Mouse (Mus musculus): ENCODE results near the gene Mtmr3. TPM values are rescaled to one million over a fixed set of nuclear protein-coding genes. Genes with fewer than 3 reads are reported as not detected.

Gene Mtmr3
- polyA plus RNA-seq, 1 experiment from 2014 or later: 42.0 TPM

DNA sequence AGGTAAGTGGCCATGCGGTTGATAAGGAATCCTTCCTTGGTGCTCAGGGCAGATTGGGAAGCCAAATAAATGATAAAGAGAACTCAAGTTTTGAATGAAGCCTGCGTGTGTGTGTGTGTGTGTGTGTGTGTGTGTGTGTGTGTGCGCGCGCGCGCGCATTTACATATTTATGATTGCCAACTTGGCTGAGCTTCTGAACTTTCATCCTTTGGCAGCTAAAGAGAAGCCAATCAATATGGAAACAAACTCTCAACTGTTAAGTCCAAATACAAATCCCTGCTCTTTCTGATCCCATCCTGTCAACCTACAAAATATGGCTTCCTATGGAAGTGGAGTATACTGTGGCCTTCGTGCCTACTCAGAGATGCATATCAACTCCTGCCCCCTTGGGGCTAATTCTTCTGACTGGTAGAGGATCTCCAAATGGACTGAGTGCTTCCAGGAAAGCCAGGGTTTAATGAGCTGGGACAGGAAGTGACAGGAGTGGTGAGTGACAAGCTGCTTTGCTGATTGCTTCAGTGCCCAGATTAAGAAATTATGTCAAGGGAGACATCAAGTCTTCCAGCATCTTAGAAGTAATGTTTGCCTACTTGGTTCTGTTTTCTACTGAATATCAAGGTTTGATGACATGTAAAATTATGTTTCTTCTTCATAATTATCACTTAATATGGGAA, 148.3 kb downstream of the Mtmr3 start:
- Histone ChIP-seq H3K9ac (no peak overlapping the region), H3K4me3 (no peak overlapping the region), H3K27me3 (replicated peaks) (no peaks in the 10 kb centered on the region), H3K9me3 (no peaks in the 10 kb centered on the region), H3K27ac (no peak overlapping the region), H3K4me2 (replicated peaks) (no peak overlapping the region), H3K4me1 (no peaks in the 10 kb centered on the region), H3K36me3 (no peaks in the 10 kb centered on the region)
- no peak for ATAC-seq (ENCODE audit: low FRiP score, low read depth)
- 94% methylated on average over 9 of the region's 9 CpGs for WGBS

DNA sequence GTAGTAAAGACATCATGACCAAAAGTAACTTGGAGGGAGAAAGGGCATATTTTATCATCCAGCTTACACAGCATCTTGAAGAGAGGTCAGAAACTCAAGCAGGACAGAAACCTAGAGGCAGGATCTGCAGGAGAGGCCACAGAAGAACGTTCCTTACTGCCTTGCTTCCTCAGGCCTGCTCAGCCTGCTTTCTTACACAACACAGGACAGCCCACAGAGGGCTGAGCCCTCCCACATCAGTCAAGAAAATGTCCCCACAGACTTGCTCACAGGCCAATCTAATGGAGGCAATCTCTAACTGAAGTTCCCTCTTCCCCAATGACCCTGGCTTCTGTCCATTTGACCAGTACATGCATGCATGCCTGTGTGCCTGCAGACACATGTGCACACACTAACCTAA, 152.4 kb downstream of the Mtmr3 start:
- Histone ChIP-seq H3K36me3 (no peaks in the 10 kb centered on the region), H3K27me3 (replicated peaks) (no peaks in the 10 kb centered on the region), H3K9me3 (no peaks in the 10 kb centered on the region), H3K4me1 (peaks cover 4% of the 10 kb centered on the region; the same call in 1 of the 2 replicates), H3K4me3 (no peak overlapping the region), H3K9ac (no peak overlapping the region), H3K4me2 (replicated peaks) (no peak overlapping the region), H3K27ac (no peak overlapping the region)
- WGBS: 43% methylated on average over 1 of the region's 1 CpGs
- ATAC-seq (ENCODE audit: low FRiP score, low read depth): no peak

DNA sequence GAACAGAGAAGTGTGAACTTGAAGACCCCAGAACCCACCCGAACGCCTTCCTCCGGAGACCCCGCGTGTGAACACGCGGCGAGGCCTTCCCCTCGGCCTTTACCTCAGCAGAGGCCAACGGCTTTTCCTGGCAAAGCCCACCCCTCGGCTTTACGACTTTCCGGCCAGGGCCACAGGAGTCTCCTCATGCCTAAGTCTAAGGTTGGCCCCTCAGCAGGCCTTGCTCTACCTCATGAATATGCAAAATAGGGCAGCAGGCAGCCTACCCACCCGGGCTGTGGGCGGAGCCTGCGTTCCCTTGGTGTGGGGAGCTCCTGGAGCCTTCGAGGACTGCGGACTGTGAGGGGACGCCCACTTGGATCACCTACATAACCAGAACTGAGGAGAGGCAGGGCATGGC, 153.7 kb downstream of the Mtmr3 start, which contains the start of gene Hormad2:
Gene Hormad2, minus strand, starts transcription at position 128 of the 400 bp plus-strand sequence.
- no peak for ATAC-seq (ENCODE audit: low FRiP score, low read depth)
- H3K27ac ChIP-seq: no peak within 1 kb of the TSS
- H3K4me3 ChIP-seq: no peak within 1 kb of the TSS
- H3K4me1 ChIP-seq: peaks cover 4% of the 10 kb centered on the region; the same call in 1 of the 2 replicates
- no peaks in the 10 kb centered on the region for H3K36me3 ChIP-seq
- H3K9ac ChIP-seq: no peak within 1 kb of the TSS
- no peaks in the 10 kb centered on the region for H3K9me3 ChIP-seq
- no peaks in the 10 kb centered on the region for H3K27me3 ChIP-seq (replicated peaks)
- whole genome bisulfite sequencing: 59% methylated on average over 19 of the region's 19 CpGs
- H3K4me2 ChIP-seq (replicated peaks): no peak within 1 kb of the TSS; the same call in 1 of the 2 replicates

DNA sequence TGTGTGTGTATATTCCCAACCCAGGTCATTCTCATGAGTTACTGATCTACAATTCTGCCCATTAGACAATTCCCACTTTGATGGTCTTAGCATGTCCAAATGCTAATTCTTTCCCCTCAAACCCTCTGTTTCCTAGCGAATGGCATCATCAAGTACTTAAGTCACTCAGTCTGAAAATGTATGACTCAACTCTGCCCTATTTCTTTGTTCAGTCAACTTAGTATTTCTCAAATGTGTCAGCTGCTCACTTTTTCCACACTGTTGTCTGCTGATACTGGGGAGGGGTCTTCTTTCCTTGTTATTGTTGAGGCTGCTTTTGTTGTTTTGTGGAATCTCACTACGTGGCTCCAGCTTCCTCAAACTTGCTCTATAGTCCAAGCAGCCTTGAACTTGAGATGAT, 156.5 kb downstream of the Mtmr3 start:
- no peak overlapping the region for H3K27ac ChIP-seq
- no peaks in the 10 kb centered on the region for H3K9me3 ChIP-seq
- no peak overlapping the region for H3K4me3 ChIP-seq
- no peak for ATAC-seq (ENCODE audit: low FRiP score, low read depth)
- H3K36me3 ChIP-seq: no peaks in the 10 kb centered on the region
- H3K4me1 ChIP-seq: peaks cover 4% of the 10 kb centered on the region; the same call in 1 of the 2 replicates
- no peaks in the 10 kb centered on the region for H3K27me3 ChIP-seq (replicated peaks)
- H3K9ac ChIP-seq: no peak overlapping the region
- H3K4me2 ChIP-seq (replicated peaks): no peak overlapping the region
- WGBS: 65% methylated on average over 2 of the region's 2 CpGs

DNA sequence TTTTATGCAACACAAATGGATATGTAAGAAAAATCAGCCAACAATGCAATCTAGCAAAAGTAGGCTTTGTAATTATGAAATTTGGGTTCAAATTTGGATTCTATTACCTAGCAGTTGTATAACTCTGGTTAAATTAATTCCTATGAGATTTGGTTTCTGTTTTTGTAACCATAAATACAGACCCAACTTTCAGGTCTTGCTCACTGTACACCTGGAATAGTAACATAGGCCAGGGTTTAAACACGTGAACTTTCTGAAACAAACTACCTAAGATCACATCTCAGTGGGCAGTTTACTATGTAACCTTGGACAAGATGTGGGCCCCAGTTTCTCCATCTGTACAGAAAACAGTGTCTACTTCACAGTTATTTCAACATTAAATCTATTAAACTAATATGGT, 157.3 kb downstream of the Mtmr3 start:
- ATAC-seq (ENCODE audit: low FRiP score, low read depth): no peak
- Histone ChIP-seq H3K27ac (no peak overlapping the region), H3K9ac (no peak overlapping the region), H3K4me1 (peaks cover 4% of the 10 kb centered on the region; the same call in 1 of the 2 replicates), H3K4me3 (no peak overlapping the region), H3K36me3 (no peaks in the 10 kb centered on the region), H3K27me3 (replicated peaks) (no peaks in the 10 kb centered on the region), H3K9me3 (no peaks in the 10 kb centered on the region), H3K4me2 (replicated peaks) (no peak overlapping the region)
- WGBS: 87% methylated on average over 1 of the region's 1 CpGs

DNA sequence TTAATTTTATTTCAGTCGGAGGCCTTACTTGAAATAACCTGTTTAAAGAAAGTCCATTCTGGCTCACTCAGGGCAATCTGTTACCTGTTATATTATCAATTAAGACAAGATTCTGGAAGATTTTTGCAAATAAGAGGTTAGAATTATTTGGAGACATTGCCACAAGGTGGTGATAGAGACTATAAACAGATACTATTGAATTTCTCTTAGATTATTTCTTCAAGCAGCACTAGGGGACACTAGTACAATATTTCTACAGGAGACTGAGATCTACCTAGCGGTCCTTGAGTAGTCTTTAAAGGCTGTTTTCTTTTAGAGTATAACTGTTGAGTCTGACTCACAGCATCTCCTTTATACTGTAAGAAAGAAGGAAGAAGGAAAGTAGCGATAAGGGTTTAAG, 158.0 kb downstream of the Mtmr3 start:
- WGBS: 90% methylated on average over 3 of the region's 3 CpGs
- Histone ChIP-seq H3K36me3 (no peaks in the 10 kb centered on the region), H3K4me3 (no peak overlapping the region), H3K9me3 (no peaks in the 10 kb centered on the region), H3K27me3 (replicated peaks) (no peaks in the 10 kb centered on the region), H3K4me2 (replicated peaks) (no peak overlapping the region), H3K4me1 (peaks cover 4% of the 10 kb centered on the region; the same call in 1 of the 2 replicates), H3K9ac (no peak overlapping the region), H3K27ac (no peak overlapping the region)
- no peak for ATAC-seq (ENCODE audit: low FRiP score, low read depth)

DNA sequence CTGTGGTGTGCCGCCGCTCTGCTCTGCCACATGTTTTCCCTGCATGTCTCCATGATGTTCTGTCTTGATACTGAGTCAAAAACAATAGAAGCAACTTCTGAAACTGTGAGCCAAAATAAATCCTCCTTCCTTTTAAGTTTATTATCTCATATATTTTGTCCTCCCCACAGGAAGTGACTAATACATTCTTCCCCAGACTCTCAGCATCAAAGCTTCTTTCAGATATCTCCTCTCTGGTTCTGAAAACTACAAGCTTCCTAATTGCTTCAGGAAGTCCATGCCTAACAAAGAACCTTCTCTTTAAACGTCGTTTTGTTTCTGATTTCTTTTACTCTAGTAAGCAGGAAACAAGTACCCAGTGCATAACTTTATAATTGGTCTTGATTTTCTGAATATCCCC, 160.2 kb downstream of the Mtmr3 start:
- Histone ChIP-seq H3K4me1 (no peaks in the 10 kb centered on the region), H3K9me3 (no peaks in the 10 kb centered on the region), H3K36me3 (no peaks in the 10 kb centered on the region), H3K27ac (no peak overlapping the region), H3K4me2 (replicated peaks) (no peak overlapping the region), H3K9ac (no peak overlapping the region), H3K4me3 (no peak overlapping the region), H3K27me3 (replicated peaks) (no peaks in the 10 kb centered on the region)
- 71% methylated on average over 4 of the region's 4 CpGs for WGBS
- no peak for ATAC-seq (ENCODE audit: low FRiP score, low read depth)

Other genes with a start within 250 kb of the Mtmr3 start
- gene Hormad2, start 153.8 kb downstream of the Mtmr3 start, polyA plus RNA-seq (2016; fragmentation: Nextera tagmentation; extraction: Ambion mirVana): 0.14 TPM in 1 of 2 replicates, not detected in the other
- gene Gm11032, start 25.2 kb upstream of the Mtmr3 start, polyA plus RNA-seq (2016; fragmentation: Nextera tagmentation; extraction: Ambion mirVana): not detected in 2 replicates
- 28.6 and 28.8 TPM in 2 replicates for gene Ascc2, start 42.9 kb upstream of the Mtmr3 start, polyA plus RNA-seq (2016; fragmentation: Nextera tagmentation; extraction: Ambion mirVana)
- 518 and 541 TPM in 2 replicates for gene Uqcr10, start 109.5 kb upstream of the Mtmr3 start, polyA plus RNA-seq (2016; fragmentation: Nextera tagmentation; extraction: Ambion mirVana)
- gene Zmat5, start 109.8 kb upstream of the Mtmr3 start, polyA plus RNA-seq (2016; fragmentation: Nextera tagmentation; extraction: Ambion mirVana): 79.2 and 82.7 TPM in 2 replicates
- 5.1 TPM in 2 replicates for gene Cabp7, start 151.9 kb upstream of the Mtmr3 start, polyA plus RNA-seq (2016; fragmentation: Nextera tagmentation; extraction: Ambion mirVana)